Mouse (Mus musculus) intestine, postnatal 0 days (tissue): ENCODE data around the gene Sprr1a. TPM values are rescaled to one million over a fixed set of nuclear protein-coding genes. Genes with fewer than 3 reads are reported as not detected.
"Not testable (repeated sequence)": the region's sequence is repeated elsewhere in the genome, so short reads cannot be mapped to it uniquely, and the experiment has no call there.

Experiments
- ATAC-seq: fragments of 200-750 bp; cut with Nextera tagmentation; 2 replicates; pipeline ENCODE4 v1.8.0; 2017; ENCODE audit warnings: mild to moderate bottlenecking, moderate TSS enrichment, moderate library complexity
- H3K27ac ChIP-seq: fragments of 300-500 bp; sonication (generic); 2 replicates; pipeline ENCODE4 v1.5.1; 2014; ENCODE audit warnings: mild to moderate bottlenecking, low read depth, low read length, moderate library complexity
- H3K27me3 ChIP-seq: fragments of 300-500 bp; sonication (generic); replicated peaks from 2 replicates; pipeline ENCODE4 v1.6.1; 2014; ENCODE audit warnings: low read length, mixed read lengths; ENCODE audit not compliant: control insufficient read depth, insufficient read depth
- H3K36me3 ChIP-seq: fragments of 300-500 bp; sonication (generic); 2 replicates; pipeline ENCODE4 v1.6.1; 2014; ENCODE audit warnings: mild to moderate bottlenecking, moderate library complexity; ENCODE audit not compliant: control insufficient read depth, insufficient read depth
- H3K4me1 ChIP-seq: fragments of 300-500 bp; sonication (generic); replicated peaks from 2 replicates; pipeline ENCODE4 v1.6.1; 2014; ENCODE audit warnings: antibody characterized with exemption, low read length, mixed read lengths; ENCODE audit not compliant: control insufficient read depth, insufficient read depth
- H3K4me2 ChIP-seq: fragments of 300-500 bp; sonication (generic); replicated peaks from 2 replicates; pipeline ENCODE4 v1.6.1; 2014; ENCODE audit warnings: low read depth, mild to moderate bottlenecking, moderate library complexity
- H3K4me3 ChIP-seq: fragments of 300-500 bp; sonication (generic); 2 replicates; pipeline ENCODE4 v1.5.1; 2014; ENCODE audit warnings: low read depth, low read length
- H3K9ac ChIP-seq: fragments of 300-500 bp; sonication (generic); 2 replicates; pipeline ENCODE4 v1.6.1; 2014; ENCODE audit warnings: mild to moderate bottlenecking, low read depth, low read length
- H3K9me3 ChIP-seq: fragments of 300-500 bp; sonication (generic); 2 replicates; pipeline ENCODE4 v1.6.1; 2016; ENCODE audit warnings: mixed run types; ENCODE audit not compliant: control insufficient read depth
- CTCF ChIP-seq: sonication (generic); IDR thresholded peaks from 2 replicates; pipeline ENCODE4 v1.5.1; 2016; ENCODE audit warnings: low read depth, mild to moderate bottlenecking, control low read depth, antibody characterized with exemption, moderate library complexity
- WGBS: fragments of 180-500 bp; shearing (Covaris S2); extraction: QIAGEN DNeasy Blood & Tissue Kit; methylation state at CpG from one replicate; pipeline ENCODE4 v1.1.7; 2014; 5-methylcytosine and 5-hydroxymethylcytosine counted together
- polyA plus RNA-seq: library from polyadenylated mRNA; unstranded; fragments of >200 nt; fragmentation: Nextera tagmentation; extraction: Ambion mirVana; gene quantifications from 2 replicates; pipeline ENCODE4 v1.2.1, GENCODE M21; 2015

Gene Sprr1a
- polyA plus RNA-seq, 1 experiment from 2014 or later, result 3.8 TPM

DNA sequence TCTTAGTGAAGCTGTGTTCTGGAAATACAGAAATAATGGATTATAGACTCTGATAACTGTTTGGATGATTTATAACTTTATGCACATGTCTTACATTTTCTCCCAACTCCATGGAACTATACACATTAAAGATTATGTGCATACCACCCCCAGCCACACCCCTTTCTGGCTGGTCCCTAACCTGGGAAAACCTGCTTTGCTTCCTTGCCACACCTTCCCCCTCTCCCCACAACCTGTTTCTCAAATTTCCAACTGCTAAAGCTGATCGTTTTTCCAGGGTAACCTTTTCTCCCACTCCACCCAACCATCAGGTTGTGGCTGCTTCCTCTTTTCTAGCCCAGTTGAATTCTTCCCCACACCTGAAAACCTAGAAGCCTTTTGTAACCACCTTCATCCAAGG, 612 bp upstream of the Sprr1a start:
- 19% methylated on average over 1 of the region's 1 CpGs for WGBS
- Histone ChIP-seq H3K27me3 (no peaks in the 10 kb centered on the region), H3K36me3 (no peaks in the 10 kb centered on the region), H3K9ac (no peak overlapping the region), H3K9me3 (no peaks in the 10 kb centered on the region), H3K4me3 (no peak overlapping the region), H3K4me1 (no peaks in the 10 kb centered on the region), H3K4me2 (no peak overlapping the region), H3K27ac (no peak overlapping the region)
- TF ChIP-seq CTCF, result no peak
- ATAC-seq, result no peak

GRCm38 (mm10) chr3:92481249-92481648, 4.4 kb downstream of the Sprr1a start:
- not testable (repeated sequence) for H3K9ac ChIP-seq, H3K4me3 ChIP-seq, H3K27me3 ChIP-seq, H3K9me3 ChIP-seq, H3K27ac ChIP-seq, H3K4me2 ChIP-seq, ATAC-seq, H3K36me3 ChIP-seq, H3K4me1 ChIP-seq
- TF ChIP-seq CTCF, result peak; percentile 61

DNA sequence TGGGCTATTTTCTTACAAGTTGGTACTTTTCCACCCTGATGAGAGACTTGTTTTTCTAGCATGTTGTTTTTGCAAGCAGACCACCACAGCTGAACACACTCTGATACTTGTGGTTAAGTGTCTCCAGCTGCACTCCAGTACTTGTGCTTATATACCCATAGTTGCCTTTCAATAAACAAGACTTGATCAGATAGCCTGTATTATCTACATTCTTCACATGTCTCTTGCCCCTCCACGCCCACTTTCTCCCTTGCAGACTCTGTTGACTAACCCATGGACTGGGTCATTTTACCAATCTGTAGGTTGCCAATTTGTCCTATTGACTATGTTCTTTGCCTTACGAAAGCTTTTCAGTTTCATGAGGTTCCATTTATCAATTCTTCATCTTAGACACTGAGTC, 15.6 kb downstream of the Sprr1a start:
- no peak for ATAC-seq
- WGBS, result 72% methylated on average over 2 of the region's 2 CpGs
- Histone ChIP-seq H3K4me1 (no peaks in the 10 kb centered on the region), H3K27ac (no peak overlapping the region), H3K27me3 (no peaks in the 10 kb centered on the region), H3K36me3 (no peaks in the 10 kb centered on the region), H3K4me2 (no peak overlapping the region), H3K9ac (no peak overlapping the region), H3K9me3 (no peaks in the 10 kb centered on the region), H3K4me3 (no peak overlapping the region)
- no peak for TF ChIP-seq CTCF

GRCm38 (mm10) chr3:92467424-92467823, 18.3 kb downstream of the Sprr1a start:
- ATAC-seq, result no peak
- Histone ChIP-seq H3K9me3 (no peaks in the 10 kb centered on the region), H3K27me3 (no peaks in the 10 kb centered on the region), H3K36me3 (no peaks in the 10 kb centered on the region), H3K27ac (no peak overlapping the region), H3K4me2 (no peak overlapping the region), H3K4me1 (no peaks in the 10 kb centered on the region), H3K4me3 (no peak overlapping the region), H3K9ac (no peak overlapping the region)
- TF ChIP-seq CTCF, result no peak

- no peak for TF ChIP-seq CTCF
- H3K9me3 ChIP-seq, result no peaks in the 10 kb centered on the region
- H3K27ac ChIP-seq, result no peak overlapping the region
- no peak overlapping the region for H3K4me2 ChIP-seq
- H3K36me3 ChIP-seq, result no peaks in the 10 kb centered on the region
- no peak overlapping the region for H3K9ac ChIP-seq
- ATAC-seq, result no peak
- WGBS, result 80% methylated on average over 1 of the region's 1 CpGs
- H3K4me3 ChIP-seq, result no peak overlapping the region
- no peaks in the 10 kb centered on the region for H3K27me3 ChIP-seq
- H3K4me1 ChIP-seq, result no peaks in the 10 kb centered on the region
Measured at GRCm38 (mm10) chr3:92466576-92466975, 19.1 kb downstream of the Sprr1a start.

DNA sequence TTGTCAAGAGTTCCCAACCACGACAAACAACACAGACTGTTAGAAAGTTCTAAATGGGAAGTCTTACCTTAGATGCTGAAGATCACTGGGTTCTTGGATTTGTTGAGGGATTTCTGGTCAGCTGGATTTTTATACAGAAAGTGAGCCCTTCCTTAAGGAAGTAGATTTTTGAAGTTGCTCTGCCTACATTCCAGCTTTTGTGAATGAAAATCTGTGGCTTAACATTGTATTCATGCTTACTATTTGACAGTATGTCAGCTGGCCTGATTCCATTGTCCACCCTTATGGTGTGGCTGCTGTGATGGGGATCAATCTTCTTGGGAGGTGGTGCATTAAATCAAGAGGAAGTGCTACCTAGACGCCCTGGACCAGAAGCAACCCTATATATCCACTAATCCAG, 27.1 kb downstream of the Sprr1a start, which contains the start of gene Sprr3:
TSS of gene Sprr3 (minus strand) at position 101 of the 400 bp plus-strand sequence.
- Histone ChIP-seq H3K27ac (no peak within 1 kb of the TSS), H3K9me3 (no peaks in the 10 kb centered on the region), H3K36me3 (no peaks in the 10 kb centered on the region), H3K9ac (no peak within 1 kb of the TSS), H3K27me3 (no peaks in the 10 kb centered on the region), H3K4me1 (no peaks in the 10 kb centered on the region), H3K4me2 (no peak within 1 kb of the TSS), H3K4me3 (no peak within 1 kb of the TSS)
- no peak for TF ChIP-seq CTCF
- ATAC-seq, result no peak
- WGBS, result 72% methylated on average over 2 of the region's 2 CpGs

GRCm38 (mm10) chr3:92455151-92455550, 30.5 kb downstream of the Sprr1a start:
- no peak overlapping the region for H3K4me3 ChIP-seq
- no peak for TF ChIP-seq CTCF
- H3K9ac ChIP-seq, result no peak overlapping the region
- no peaks in the 10 kb centered on the region for H3K27me3 ChIP-seq
- H3K36me3 ChIP-seq, result no peaks in the 10 kb centered on the region
- H3K4me1 ChIP-seq, result no peaks in the 10 kb centered on the region
- no peaks in the 10 kb centered on the region for H3K9me3 ChIP-seq
- no peak overlapping the region for H3K4me2 ChIP-seq
- no peak for ATAC-seq
- 82% methylated on average over 5 of the region's 5 CpGs for WGBS
- no peak overlapping the region for H3K27ac ChIP-seq
